Mouse (Mus musculus): ENCODE data around the gene Sun2. TPM values are rescaled to one million over a fixed set of nuclear protein-coding genes. Genes with fewer than 3 reads are reported as not detected.

Gene Sun2
- polyA plus RNA-seq, 1 experiment = 49.2 TPM

- peaks cover 16% of the 10 kb centered on the region for H3K4me1 ChIP-seq (ENCODE audit: control insufficient read depth, insufficient read depth, insufficient read length, low read length)
- no peak overlapping the region for H3K27ac ChIP-seq (replicated peaks; ENCODE audit: low read depth, low read length)
- no peak overlapping the region for H3K4me3 ChIP-seq (ENCODE audit: insufficient read depth, low read depth, low read length)
These were observed 23.0 kb upstream of the Sun2 start for GRCm38 (mm10) chr15:79765361-79765760.

DNA sequence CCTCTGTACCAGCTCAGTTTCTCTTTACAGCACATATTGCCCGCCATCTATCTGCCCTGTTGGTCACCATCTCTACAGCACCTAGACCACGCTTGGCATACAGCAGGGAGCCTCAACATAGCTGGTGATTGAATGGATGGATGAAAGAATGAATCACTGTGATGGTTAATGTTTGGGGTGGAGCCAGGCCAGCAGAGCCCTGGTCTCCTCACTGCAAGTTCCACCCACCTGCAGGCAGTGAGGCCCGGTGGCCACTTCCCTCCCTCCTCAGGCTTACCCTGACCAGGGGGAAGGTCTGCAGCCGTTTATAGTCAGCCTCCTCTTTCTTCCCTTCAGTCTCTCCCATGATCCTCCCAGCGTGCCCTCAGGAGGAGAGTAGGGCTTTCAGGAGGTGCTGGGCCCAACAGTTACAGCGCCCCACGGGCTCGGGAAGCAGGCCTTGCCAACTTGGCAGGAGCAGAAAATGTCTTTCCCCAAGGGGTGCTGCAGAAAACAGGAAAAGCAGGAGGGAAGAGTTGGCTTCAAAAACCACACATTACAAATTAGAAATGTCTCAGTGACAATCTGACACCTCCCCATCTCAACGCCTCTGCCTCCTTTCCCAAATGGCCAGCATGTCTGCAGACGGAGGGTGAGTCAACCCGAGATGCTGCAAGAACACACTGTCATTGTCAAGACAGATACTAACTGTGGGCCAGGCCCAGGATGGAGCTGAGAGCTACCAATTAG is 22.4 kb upstream of the Sun2 start:
- H3K4me1 ChIP-seq (ENCODE audit: control insufficient read depth, insufficient read depth, insufficient read length, low read length) = peaks cover 13% of the 10 kb centered on the region
- H3K4me3 ChIP-seq (ENCODE audit: insufficient read depth, low read depth, low read length) = no peak overlapping the region
- H3K27ac ChIP-seq (replicated peaks; ENCODE audit: low read depth, low read length) = no peak overlapping the region

DNA sequence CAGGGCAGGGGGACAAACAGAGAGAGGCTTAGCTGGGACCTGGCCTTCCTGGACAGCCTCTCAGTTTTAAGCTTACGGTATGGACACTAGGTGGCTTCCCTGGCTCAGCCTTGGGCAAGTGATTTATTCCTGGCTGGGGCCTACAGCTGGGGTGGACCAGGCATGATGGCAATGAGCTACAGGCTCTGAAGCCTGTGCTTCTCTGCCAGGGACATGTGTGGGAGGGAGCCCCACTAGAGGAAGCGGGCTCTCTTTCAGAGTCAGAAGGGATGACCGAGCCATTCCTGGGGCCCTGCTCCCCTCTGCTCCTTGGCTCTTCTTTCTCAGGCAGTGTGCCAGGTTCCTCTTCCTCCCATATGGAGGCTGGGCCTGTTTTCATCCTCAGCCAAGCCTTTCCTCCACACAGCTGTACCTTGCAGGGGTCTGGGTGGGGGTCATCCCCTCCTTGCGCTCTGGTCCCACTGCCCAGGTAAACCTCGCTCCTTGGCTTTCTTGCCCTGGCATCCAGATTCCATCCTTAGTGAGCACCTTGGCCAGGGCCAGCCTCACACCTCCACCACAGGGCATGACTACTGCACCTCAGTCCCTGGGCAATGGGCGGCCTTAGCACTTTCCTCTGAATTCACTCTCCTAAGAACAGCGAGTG is 21.4 kb upstream of the Sun2 start:
- Histone ChIP-seq H3K27ac (replicated peaks; ENCODE audit: low read depth, low read length) (no peak overlapping the region), H3K4me1 (ENCODE audit: control insufficient read depth, insufficient read depth, insufficient read length, low read length) (peaks cover 11% of the 10 kb centered on the region), H3K4me3 (ENCODE audit: insufficient read depth, low read depth, low read length) (no peak overlapping the region)

DNA sequence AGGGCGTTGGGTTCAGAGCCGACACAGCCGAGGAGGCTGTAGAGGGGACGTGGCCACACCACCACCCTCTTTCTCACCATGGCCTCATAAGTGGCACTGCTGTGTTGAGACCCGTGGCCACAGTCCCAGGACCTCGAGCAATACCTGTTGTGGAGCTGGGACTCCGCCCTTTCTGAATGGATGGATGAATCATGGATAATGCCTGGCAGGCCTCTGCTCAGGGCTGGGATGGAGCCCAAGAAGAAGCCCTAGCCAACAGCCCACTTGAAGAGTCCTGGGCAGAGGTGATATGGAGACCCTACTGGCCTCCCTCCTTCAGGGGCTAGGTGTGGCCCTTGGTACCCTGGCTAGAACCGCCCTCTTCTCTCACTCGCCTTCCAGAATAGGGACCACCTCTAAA is 20.7 kb upstream of the Sun2 start:
- Histone ChIP-seq H3K4me3 (ENCODE audit: insufficient read depth, low read depth, low read length) (no peak overlapping the region), H3K27ac (replicated peaks; ENCODE audit: low read depth, low read length) (no peak overlapping the region), H3K4me1 (ENCODE audit: control insufficient read depth, insufficient read depth, insufficient read length, low read length) (peaks cover 8% of the 10 kb centered on the region)

DNA sequence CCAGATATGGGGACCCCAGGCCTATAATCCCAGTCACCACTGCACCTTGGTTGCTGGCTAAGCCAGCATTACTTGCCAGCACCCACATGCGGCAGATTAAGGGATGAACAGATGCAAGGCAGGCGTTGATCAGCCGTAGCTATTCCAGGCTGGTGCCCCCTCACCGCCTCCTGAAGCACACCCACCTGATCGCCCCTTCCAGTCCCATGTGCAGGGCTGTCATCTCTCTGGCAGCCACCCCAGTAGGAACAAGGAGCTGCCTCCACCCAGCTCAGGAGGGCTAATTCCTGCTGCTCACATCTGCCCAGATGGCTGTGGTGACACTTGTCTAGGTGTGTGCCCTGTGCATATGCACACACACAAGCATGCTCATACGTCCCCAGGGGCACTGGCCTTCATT is 18.6 kb upstream of the Sun2 start:
- Histone ChIP-seq H3K27ac (replicated peaks; ENCODE audit: low read depth, low read length) (no peak overlapping the region), H3K4me1 (ENCODE audit: control insufficient read depth, insufficient read depth, insufficient read length, low read length) (peaks cover 8% of the 10 kb centered on the region), H3K4me3 (ENCODE audit: insufficient read depth, low read depth, low read length) (no peak overlapping the region)

GRCm38 (mm10) chr15:79757118-79757517 is 14.8 kb upstream of the Sun2 start:
- no peak overlapping the region for H3K27ac ChIP-seq (replicated peaks; ENCODE audit: low read depth, low read length)
- H3K4me1 ChIP-seq (ENCODE audit: control insufficient read depth, insufficient read depth, insufficient read length, low read length) = no peaks in the 10 kb centered on the region
- H3K4me3 ChIP-seq (ENCODE audit: insufficient read depth, low read depth, low read length) = no peak overlapping the region

DNA sequence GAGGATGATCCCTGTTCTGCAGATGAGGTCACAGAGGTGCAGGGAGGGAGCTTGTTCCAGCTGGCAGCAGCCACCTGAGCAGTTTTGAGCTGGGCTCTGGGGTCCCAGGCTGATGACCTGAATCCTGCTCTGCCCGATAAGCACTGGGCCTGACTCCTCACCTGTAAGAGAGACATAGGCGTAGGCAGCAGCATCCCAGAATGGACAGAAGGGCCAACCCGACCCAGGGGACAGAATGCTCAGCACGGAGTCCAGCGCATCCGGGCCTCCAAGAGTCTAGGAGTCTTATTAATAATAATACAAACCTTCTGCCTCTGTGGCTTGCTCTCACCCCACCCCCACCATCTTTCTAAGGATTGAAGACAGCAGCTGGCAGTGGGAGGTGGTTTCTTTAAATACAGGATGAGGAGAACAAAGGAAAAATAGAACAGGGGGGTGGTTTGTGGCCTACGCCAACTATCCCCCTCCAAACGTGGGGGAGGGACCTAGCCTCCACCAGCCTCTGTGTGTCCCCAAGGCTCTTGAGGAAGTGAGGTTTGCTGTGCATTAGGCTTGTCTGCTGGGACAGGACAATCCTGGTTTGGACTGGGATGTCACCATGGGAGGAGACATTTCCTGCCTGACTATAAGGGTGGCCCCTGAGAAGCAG is 13.8 kb upstream of the Sun2 start:
- Histone ChIP-seq H3K27ac (replicated peaks; ENCODE audit: low read depth, low read length) (no peak overlapping the region), H3K4me3 (ENCODE audit: insufficient read depth, low read depth, low read length) (no peak overlapping the region), H3K4me1 (ENCODE audit: control insufficient read depth, insufficient read depth, insufficient read length, low read length) (no peaks in the 10 kb centered on the region)

- Histone ChIP-seq H3K4me3 (ENCODE audit: insufficient read depth, low read depth, low read length) (no peak overlapping the region), H3K4me1 (ENCODE audit: control insufficient read depth, insufficient read depth, insufficient read length, low read length) (no peaks in the 10 kb centered on the region), H3K27ac (replicated peaks; ENCODE audit: low read depth, low read length) (no peak overlapping the region)
These were observed 12.8 kb upstream of the Sun2 start for GRCm38 (mm10) chr15:79755176-79755575.

DNA sequence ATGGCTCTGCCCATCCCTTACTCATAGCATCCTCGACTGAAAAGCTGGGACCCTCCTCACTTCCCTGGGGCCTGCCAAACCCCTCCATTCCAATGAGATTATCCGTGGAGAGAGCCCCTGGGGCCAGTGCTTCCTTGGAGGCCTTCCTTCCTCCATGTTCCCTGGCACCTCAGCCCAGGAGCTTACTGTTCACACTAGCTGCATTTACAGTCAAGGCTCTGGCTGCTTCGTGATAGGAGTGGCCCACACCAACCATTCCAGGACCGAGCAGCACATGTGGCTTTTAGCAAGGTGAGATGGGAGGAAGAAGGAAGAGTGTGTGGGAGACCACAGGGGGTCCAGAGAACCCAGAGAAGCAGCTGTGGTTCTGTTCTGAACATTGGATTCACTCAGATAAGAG is 11.5 kb upstream of the Sun2 start:
- Histone ChIP-seq H3K4me1 (ENCODE audit: control insufficient read depth, insufficient read depth, insufficient read length, low read length) (no peaks in the 10 kb centered on the region), H3K4me3 (ENCODE audit: insufficient read depth, low read depth, low read length) (no peak overlapping the region)

GRCm38 (mm10) chr15:79753420-79753752 is 11.1 kb upstream of the Sun2 start:
- Histone ChIP-seq H3K4me1 (ENCODE audit: control insufficient read depth, insufficient read depth, insufficient read length, low read length) (no peaks in the 10 kb centered on the region), H3K4me3 (ENCODE audit: insufficient read depth, low read depth, low read length) (no peak overlapping the region), H3K27ac (replicated peaks; ENCODE audit: low read depth, low read length) (no peak overlapping the region)

More for the DNA sequence above, 11.5 kb upstream of the Sun2 start:
- no peak overlapping the region for H3K27ac ChIP-seq (replicated peaks; ENCODE audit: low read depth, low read length)

DNA sequence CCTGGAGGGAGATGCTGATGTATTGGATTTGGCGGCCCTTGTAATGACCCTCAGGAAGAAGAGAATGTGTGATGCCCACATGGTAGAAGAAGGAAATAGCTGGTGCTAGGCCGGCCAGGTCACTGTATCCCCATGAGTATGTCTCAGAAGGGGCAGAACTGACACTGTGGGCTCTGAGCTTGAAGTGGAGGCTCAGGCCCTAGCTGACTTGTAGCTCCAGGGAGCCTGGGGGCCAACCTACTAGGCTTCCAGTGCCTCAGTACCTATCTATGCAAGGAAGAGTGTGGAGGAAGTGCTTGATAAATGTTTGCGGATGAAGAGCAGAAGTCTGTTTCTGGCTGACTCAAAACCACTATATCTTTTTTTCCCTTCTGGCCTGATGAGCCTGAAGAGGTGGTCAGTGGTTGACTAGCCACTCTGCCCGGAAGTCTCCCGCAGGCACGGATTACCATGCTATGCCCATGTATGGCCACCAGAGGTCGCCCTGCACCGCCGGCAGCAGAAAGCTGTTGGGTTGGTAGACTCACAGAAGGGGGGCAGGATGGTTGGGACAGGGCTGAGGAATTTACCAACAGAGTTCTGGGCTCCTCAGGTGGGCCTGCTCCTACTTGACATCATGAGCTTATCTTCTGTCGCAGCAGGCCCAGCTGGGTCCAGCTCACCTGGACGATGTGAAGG is 10.5 kb upstream of the Sun2 start:
- Histone ChIP-seq H3K4me1 (ENCODE audit: control insufficient read depth, insufficient read depth, insufficient read length, low read length) (no peaks in the 10 kb centered on the region), H3K4me3 (ENCODE audit: insufficient read depth, low read depth, low read length) (no peak overlapping the region), H3K27ac (replicated peaks; ENCODE audit: low read depth, low read length) (no peak overlapping the region)

GRCm38 (mm10) chr15:79751772-79752171 is 9.4 kb upstream of the Sun2 start:
- Histone ChIP-seq H3K27ac (replicated peaks; ENCODE audit: low read depth, low read length) (peak overlapping the region; percentile 46; the same call in 1 of the 2 replicates), H3K4me3 (ENCODE audit: insufficient read depth, low read depth, low read length) (no peak overlapping the region), H3K4me1 (ENCODE audit: control insufficient read depth, insufficient read depth, insufficient read length, low read length) (no peaks in the 10 kb centered on the region)

GRCm38 (mm10) chr15:79750266-79750665 is 7.9 kb upstream of the Sun2 start:
- H3K4me1 ChIP-seq (ENCODE audit: control insufficient read depth, insufficient read depth, insufficient read length, low read length) = no peaks in the 10 kb centered on the region
- H3K4me3 ChIP-seq (ENCODE audit: insufficient read depth, low read depth, low read length) = no peak overlapping the region
- no peak overlapping the region for H3K27ac ChIP-seq (replicated peaks; ENCODE audit: low read depth, low read length)

GRCm38 (mm10) chr15:79749162-79749561 is 6.8 kb upstream of the Sun2 start:
- no peak overlapping the region for H3K4me3 ChIP-seq (ENCODE audit: insufficient read depth, low read depth, low read length)
- no peak overlapping the region for H3K27ac ChIP-seq (replicated peaks; ENCODE audit: low read depth, low read length)

DNA sequence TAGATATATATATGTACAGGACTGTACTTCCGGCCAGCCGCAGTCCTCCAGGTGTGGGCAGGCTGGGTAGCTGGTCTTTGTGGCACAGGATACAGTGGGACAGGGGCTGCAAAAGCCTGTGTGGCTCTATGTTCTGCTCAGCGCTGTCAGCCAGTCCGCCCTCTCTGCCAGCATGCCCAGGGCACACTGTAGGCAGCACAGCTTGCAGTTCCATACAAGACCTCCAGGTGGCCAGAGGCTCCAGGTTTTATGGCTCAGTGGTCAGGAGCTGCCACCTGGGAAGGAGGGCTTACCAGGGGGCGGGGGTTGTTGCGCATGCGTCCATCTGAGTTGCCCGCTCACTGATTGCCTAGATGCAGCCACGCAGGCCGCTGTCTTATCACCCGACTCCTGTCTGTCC is 5.7 kb upstream of the Sun2 start:
- Histone ChIP-seq H3K4me3 (ENCODE audit: insufficient read depth, low read depth, low read length) (no peak overlapping the region), H3K27ac (replicated peaks; ENCODE audit: low read depth, low read length) (no peak overlapping the region), H3K4me1 (ENCODE audit: control insufficient read depth, insufficient read depth, insufficient read length, low read length) (no peaks in the 10 kb centered on the region)

More at GRCm38 (mm10) chr15:79749162-79749561, 6.8 kb upstream of the Sun2 start:
- H3K4me1 ChIP-seq (ENCODE audit: control insufficient read depth, insufficient read depth, insufficient read length, low read length) = no peaks in the 10 kb centered on the region
